Mouse (Mus musculus) testis, postnatal 10 days (tissue): ENCODE results near the gene Hmg20b.

Source experiments
- DNase-seq: peaks from one replicate; pipeline ENCODE4 v3.0.0; 2021; ENCODE audit warnings: low spot score

The Hmg20b gene

DNA sequence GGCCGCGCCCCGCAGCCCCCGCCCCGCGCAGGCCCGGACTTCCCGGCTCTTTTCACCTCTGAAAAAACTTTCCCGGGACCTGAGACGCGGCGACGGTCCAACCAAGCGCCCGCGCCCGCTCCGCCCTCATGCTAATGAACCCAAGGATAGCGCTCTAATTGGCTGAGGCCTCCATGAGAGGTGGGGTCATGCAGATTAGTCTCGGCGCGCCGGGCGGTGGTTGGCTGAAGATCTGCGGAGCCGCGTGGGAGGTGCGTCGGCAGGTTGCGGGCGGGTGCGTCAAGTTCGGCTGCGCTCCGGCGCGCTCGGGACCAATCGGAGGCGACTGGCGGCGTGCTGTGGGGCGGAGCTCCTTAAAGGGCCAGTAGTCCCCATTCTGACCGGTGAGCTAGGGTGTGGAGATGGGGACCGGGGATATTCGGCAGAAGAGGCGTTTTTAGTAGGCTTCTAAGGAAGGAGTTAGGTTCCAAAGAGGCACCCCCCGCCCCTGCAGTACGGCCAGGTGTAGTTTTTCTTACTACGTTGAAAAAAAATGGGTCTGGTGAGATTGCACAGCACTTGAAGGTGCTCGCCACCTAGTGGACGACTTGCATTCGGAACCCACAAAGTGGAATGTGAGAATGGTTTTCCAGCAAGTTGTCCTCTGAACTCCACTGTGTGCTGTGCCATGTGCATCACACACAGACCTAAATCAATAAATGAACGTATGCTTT is at the start of gene Hmg20b:
Gene Hmg20b, minus strand, starts transcription at position 130 of the 713 bp plus-strand sequence.
- DNase-seq: peak; percentile 99

DNA sequence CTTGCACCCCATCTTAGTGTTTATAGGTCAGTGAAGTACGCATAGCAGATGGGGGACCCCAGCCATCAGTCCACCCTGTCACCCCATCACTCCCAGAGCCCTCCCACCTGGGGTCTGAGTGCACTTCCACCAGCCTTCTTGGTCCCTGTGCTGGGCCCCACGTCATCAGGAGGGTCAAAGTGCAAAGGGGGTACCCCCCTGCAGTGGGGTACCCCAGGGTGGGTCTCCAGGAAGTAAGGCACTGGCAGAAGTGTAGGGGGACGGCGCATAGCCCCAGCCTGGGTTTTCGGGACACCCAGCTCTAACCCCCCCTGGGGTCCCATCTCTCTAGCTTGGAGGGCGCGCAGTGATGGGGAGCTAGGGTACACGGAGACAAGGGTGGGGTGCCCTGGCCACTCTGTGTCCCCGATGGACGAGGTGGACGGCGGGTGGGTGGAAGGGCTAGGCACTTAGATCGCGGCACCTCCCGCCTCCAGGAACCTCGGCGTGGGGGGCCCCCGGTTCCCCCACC is 49.6 kb upstream of the Hmg20b start:
- DNase-seq: no peak

DNA sequence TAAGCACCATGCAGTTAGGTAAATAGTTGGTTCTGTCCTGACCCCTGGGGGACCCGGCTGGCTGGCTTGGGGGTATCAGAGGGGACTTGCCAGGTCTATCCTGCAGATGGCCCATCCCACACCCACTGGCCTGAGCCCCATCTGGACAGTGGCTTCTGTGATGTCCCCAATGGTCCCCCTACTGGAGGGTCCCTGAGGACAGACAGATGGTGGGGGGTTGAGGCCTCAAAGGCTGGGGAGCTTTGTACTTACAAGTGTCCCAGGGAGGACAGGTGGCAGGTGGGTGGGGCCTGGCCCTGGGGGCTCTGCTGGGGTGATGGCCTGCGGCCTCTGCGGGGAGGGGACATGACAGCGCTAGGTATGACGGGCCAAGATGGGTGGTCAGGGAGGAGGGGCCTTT is 49.0 kb upstream of the Hmg20b start:
- DNase-seq: no peak

DNA sequence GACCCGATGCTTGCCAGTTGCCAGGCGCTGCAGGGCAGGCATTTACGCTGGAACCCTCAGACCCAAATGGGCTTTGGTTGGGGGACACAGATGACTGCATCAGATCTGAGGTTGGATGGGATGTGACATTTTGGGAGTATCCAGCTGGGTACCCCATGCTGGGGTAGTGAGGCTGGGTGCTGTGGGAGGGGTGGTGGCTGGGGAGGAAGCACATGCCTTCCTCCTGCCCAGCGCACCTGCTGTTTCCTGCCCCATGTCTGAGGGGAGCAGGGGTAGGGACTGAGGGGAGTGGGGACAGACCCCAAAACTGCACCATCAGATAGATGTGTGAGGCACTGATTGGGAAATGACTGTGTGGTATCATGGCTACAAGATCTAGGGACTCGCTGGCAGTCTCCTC is 46.5 kb upstream of the Hmg20b start:
- DNase-seq: no peak

GRCm38 (mm10) chr10:81395865-81396264 is 45.6 kb upstream of the Hmg20b start:
- no peak for DNase-seq

DNA sequence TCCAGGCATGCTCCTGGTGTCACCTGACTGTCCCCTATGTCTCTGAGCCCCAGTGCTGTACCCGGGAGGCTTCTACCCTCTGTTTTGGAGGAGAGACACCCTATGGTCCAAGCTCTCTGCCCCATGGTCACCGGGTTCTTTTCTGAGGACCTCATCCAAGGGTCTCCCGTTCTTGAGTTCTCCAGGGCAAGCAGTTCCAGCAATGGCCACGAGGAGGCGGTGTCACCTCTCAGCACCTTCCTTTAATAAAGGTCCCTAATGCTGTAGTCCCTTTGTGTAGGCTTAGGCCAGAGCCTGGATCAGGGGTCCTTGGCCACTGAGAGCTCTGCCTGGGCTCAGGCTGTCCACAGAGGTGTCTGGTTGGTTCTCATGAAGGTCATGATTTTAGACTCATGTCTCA is 44.8 kb upstream of the Hmg20b start:
- DNase-seq: peak; percentile 88

GRCm38 (mm10) chr10:81393456-81394063 is 43.3 kb upstream of the Hmg20b start:
- no peak for DNase-seq

- DNase-seq: no peak
Observed at GRCm38 (mm10) chr10:81392781-81393185, 42.5 kb upstream of the Hmg20b start, which contains the start of gene Smim24. Gene Smim24, plus strand, starts transcription at chr10:81393051.

DNA sequence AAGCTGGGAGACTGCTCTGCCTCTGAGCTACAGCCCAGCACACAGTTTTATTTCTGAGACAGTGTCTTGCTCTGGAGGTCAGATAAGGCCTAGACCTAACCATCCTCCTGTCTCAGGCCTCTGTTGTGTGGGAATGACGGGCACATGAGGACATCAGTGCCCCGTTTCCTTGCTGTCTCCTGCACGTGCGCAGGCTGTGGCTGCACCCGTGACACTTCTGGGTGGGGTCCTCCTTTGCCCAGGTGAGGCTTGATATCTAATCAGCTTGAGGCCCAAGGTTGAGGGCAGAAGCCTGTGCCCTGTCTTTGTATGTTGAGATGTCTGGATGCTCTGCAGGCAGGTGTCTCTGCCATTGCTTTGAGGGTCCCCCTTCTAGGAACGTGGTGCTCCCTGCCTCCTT is 42.0 kb upstream of the Hmg20b start:
- no peak for DNase-seq

DNA sequence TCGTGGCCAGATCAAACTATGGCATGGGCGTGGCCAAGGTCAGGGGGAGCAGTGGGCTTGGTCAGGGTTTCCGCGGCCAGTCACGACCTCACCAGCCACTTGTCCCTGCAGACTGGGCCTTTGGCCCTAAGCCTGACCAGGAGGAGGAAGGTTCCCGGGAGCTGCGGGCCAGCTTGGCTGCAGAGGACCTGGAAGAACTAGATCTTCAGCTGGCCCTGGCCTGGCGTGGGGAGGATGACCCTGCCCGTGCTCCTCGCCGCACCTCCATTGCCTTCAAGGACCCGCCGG is 40.3 kb upstream of the Hmg20b start:
- no peak for DNase-seq

GRCm38 (mm10) chr10:81389801-81390677 is 39.8 kb upstream of the Hmg20b start:
- peak; percentile 86 for DNase-seq

- DNase-seq: peak; percentile 83
Observed at GRCm38 (mm10) chr10:81389373-81389772, 39.1 kb upstream of the Hmg20b start.

- no peak for DNase-seq
Observed at GRCm38 (mm10) chr10:81388505-81389055, 38.3 kb upstream of the Hmg20b start, which contains the start of gene Gm48552. Gene Gm48552, plus strand, starts transcription at chr10:81389005.

GRCm38 (mm10) chr10:81387716-81388115 is 37.4 kb upstream of the Hmg20b start:
- no peak for DNase-seq

DNA sequence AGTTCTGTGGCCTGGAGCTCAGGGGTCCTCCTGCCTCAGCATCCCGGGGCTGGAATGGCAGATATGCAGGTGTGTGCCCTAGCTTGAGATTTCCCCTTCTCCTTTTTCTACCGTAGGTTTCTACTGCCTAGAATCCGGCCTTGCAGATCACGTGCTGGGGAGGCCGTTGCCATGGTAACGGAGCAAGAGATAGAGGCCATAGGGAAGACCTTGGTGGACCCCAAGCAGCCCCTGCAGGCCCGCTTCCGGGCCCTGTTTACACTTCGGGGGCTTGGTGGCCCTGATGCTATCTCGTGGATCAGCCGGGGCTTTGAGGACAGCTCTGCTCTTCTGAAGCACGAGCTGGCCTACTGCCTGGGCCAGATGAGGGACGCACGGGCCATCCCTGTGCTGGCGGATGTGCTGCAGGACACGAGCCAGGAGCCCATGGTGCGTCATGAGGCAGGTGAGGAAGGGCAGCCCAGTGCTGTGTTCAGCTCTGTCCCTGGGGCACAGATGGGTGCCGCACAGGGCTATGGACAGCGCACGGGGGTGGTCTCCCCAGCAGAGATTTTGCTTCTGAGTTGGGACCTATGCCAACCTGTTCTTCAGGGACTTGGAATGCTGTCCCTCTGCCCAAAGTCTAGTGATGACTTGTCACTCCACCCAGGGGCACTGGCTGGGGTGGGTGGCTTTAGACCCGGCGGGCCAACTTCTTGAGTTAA is 35.5 kb upstream of the Hmg20b start:
- DNase-seq: no peak

- no peak for DNase-seq
Observed at GRCm38 (mm10) chr10:81384605-81384982, 34.3 kb upstream of the Hmg20b start.

- peak; percentile 100 for DNase-seq
Observed at GRCm38 (mm10) chr10:81383802-81384604, 33.7 kb upstream of the Hmg20b start, which contains the start of the genes Dohh and Gm48551. Gene Dohh, plus strand, starts transcription at chr10:81384428. Gene Gm48551, plus strand, starts transcription at chr10:81384466.

DNA sequence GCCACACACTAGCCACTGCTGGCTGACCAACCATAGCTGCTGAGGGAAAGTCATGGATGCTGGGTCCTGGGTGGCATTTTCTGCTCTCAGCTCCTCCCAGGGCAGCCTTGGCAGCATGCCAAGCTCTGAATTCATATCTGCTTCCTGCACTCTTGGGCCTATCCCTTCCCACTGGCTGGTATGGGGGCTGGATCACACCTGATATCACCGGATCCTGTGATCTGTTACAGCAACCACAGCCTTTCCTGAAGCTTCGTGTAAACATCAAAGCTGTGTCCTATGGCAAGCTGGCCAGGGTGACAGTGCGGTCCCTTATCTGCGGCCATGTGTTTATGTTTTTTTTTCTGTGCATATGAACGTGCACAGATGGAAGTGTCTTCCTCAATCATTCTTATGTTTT is 31.8 kb upstream of the Hmg20b start:
- DNase-seq: no peak

- no peak for DNase-seq
Observed at GRCm38 (mm10) chr10:81379809-81380378, 29.6 kb upstream of the Hmg20b start.

- no peak for DNase-seq
Observed at GRCm38 (mm10) chr10:81379183-81379553, 28.9 kb upstream of the Hmg20b start.
